Mouse (Mus musculus) liver, embryonic 13.5 days (tissue): ENCODE results near the gene Usp22. TPM values are rescaled to one million over a fixed set of nuclear protein-coding genes. Genes with fewer than 3 reads are reported as not detected.
A peak's percentile ranks its signal among the peaks of the same experiment; 100 is the strongest.

Experiments
- ATAC-seq: fragments of 200-750 bp; cut with Nextera tagmentation; 2 replicates; pipeline ENCODE4 v1.8.0; 2017; ENCODE audit warnings: low read depth, mild to moderate bottlenecking, moderate number of reproducible peaks, moderate library complexity
- DNase-seq: peaks from one replicate; pipeline ENCODE4 v3.0.0; 2022
- H3K27ac ChIP-seq: fragments of 300-500 bp; sonication (generic); 2 replicates; pipeline ENCODE4 v1.5.1; 2015; ENCODE audit warnings: moderate library complexity, mild to moderate bottlenecking, inconsistent platforms
- H3K27me3 ChIP-seq: fragments of 300-500 bp; sonication (generic); 2 replicates; pipeline ENCODE4 v1.6.1; 2015; ENCODE audit warnings: mild to moderate bottlenecking, inconsistent platforms
- H3K36me3 ChIP-seq: fragments of 300-500 bp; sonication (generic); 2 replicates; pipeline ENCODE4 v1.6.1; 2015; ENCODE audit warnings: mild to moderate bottlenecking, inconsistent platforms
- H3K4me1 ChIP-seq: fragments of 300-500 bp; sonication (generic); replicated peaks from 2 replicates; pipeline ENCODE4 v1.6.1; 2015; ENCODE audit warnings: inconsistent platforms
- H3K4me2 ChIP-seq: fragments of 300-500 bp; sonication (generic); 2 replicates; pipeline ENCODE4 v1.6.1; 2015; ENCODE audit warnings: inconsistent platforms, mild to moderate bottlenecking, moderate library complexity
- H3K4me3 ChIP-seq: fragments of 300-500 bp; sonication (generic); replicated peaks from 2 replicates; pipeline ENCODE4 v1.5.1; 2015; ENCODE audit warnings: mild to moderate bottlenecking, inconsistent platforms
- H3K9ac ChIP-seq: fragments of 300-500 bp; sonication (generic); 2 replicates; pipeline ENCODE4 v1.6.1; 2015; ENCODE audit warnings: mild to moderate bottlenecking, inconsistent platforms
- H3K9me3 ChIP-seq: fragments of 300-500 bp; sonication (generic); replicated peaks from 2 replicates; pipeline ENCODE4 v1.6.1; 2016; ENCODE audit warnings: inconsistent platforms
- WGBS: fragments of 180-500 bp; shearing (Covaris S2); methylation state at CpG from one replicate; pipeline ENCODE4 v1.1.7; 2015; ENCODE audit not compliant: insufficient replicate concordance; 5-methylcytosine and 5-hydroxymethylcytosine counted together
- polyA plus RNA-seq: library from polyadenylated mRNA; unstranded; fragments of >200 nt; fragmentation: Nextera tagmentation; extraction: Ambion mirVana; gene quantifications from 2 replicates; pipeline ENCODE4 v1.2.1, GENCODE M21; 2015

The Usp22 gene
- polyA plus RNA-seq, 1 experiment from 2014 or later, result 14.7 TPM

DNA sequence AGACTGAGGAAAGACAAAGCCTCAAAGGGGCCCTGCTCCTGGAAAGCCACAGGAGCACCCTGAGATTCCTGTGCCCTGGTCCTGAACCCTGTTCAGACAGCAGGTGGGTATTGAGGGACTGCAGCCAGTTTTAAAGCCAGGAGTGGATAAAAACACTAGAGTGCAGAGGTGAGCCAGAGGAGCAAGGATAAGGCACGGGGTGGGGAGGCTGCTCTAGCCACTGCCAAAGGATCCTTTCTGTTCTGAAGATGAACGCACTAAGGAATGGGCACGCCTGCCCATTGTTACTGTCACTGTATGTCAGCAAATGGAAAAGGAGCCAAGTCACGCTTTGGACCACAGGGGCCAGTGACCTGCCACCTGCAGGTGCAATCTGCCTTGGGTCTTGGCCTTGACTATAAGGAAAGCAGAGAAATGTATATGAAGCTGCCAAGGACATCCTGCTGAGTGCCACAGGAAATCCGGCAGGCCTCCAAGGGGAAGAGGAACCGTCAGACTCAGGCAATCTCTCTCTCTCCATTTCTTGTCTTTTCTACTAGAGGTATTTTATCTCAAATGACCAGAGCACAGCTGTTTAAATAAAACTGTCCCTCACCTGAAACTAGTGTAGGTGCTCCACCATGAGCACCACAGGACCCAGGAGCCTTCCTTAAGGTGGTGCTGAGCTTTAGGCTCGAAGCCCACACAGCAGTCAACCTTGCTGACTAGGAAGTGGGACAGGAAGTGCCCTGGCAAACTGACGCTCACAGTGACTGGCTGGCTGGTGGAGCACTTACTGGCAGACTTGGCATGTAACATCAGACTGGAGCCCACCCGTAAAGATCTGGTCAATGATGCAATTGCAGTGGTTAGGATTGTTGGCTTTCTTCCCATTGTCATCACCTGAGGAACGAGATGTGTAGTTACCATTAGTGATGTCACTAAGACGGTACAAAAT, 14.8 kb downstream of the Usp22 start:
- Histone ChIP-seq H3K9me3 (no peaks in the 10 kb centered on the region), H3K27me3 (no peaks in the 10 kb centered on the region), H3K4me1 (0 out of 2 replicates have a peak, but pooled peaks cover 8% of the 10 kb centered on the region), H3K9ac (no peak overlapping the region), H3K36me3 (peaks cover 91% of the 10 kb centered on the region), H3K4me2 (no peak overlapping the region), H3K27ac (no peak overlapping the region), H3K4me3 (no peak overlapping the region)
- DNase-seq (no peak), ATAC-seq (no peak)
- WGBS, result 39% methylated on average over 11 of the region's 11 CpGs

DNA sequence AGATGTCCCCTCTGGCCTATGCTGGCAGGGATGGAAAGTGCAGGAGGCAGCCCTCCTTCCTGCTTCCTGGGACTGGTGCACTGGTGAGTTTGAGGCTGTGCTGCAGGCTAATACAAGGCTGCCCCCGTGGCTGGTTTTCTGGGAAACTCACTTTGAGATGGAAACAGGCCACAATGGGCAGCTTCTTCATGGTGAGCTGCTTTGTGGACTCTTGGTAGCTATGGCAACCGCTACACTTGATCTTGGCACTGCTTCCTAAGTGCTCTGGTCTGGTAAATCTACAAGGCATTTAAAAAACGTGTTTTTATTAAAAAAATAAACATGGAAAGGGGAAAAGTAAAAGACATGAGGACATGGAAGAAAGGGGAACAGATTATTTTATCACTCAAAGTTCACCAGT, 16.7 kb downstream of the Usp22 start:
- H3K27me3 ChIP-seq, result no peaks in the 10 kb centered on the region
- H3K4me1 ChIP-seq, result 0 out of 2 replicates have a peak, but pooled peaks cover 8% of the 10 kb centered on the region
- 56% methylated on average over 3 of the region's 3 CpGs for WGBS
- peaks cover 89% of the 10 kb centered on the region for H3K36me3 ChIP-seq
- DNase-seq (no peak), ATAC-seq (no peak)
- H3K4me2 ChIP-seq, result no peak overlapping the region
- H3K9me3 ChIP-seq, result no peaks in the 10 kb centered on the region
- H3K4me3 ChIP-seq, result no peak overlapping the region
- no peak overlapping the region for H3K9ac ChIP-seq
- H3K27ac ChIP-seq, result no peak overlapping the region

DNA sequence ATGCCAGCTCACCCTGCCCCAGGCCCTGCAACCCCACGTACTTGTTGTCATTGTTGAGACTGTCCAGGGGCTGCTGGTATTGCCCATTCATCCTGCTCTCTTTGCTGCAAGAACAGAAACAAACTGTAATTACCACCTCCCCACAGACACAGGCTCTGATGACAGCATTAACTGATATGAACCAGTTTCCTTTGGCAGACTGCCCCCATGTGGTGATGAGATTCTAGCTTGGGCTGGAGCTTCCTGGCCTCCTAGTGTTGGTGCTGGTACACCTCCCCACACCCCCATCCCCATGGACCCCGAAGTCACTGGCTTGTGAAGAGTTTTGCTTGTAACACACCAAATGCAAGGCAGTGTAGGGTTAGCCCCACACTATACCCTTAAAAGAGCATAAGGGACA, 19.1 kb downstream of the Usp22 start:
- Histone ChIP-seq H3K27ac (no peak overlapping the region), H3K4me3 (no peak overlapping the region), H3K27me3 (no peaks in the 10 kb centered on the region), H3K4me2 (no peak overlapping the region), H3K9me3 (no peaks in the 10 kb centered on the region), H3K36me3 (peaks cover 75% of the 10 kb centered on the region), H3K4me1 (0 out of 2 replicates have a peak, but pooled peaks cover 8% of the 10 kb centered on the region), H3K9ac (no peak overlapping the region)
- no peak for ATAC-seq
- 45% methylated on average over 2 of the region's 2 CpGs for WGBS
- no peak for DNase-seq

- Histone ChIP-seq H3K9me3 (no peaks in the 10 kb centered on the region), H3K9ac (no peak overlapping the region), H3K4me3 (no peak overlapping the region), H3K4me1 (peaks cover 10% of the 10 kb centered on the region; the same call in 1 of the 2 replicates), H3K27me3 (peaks cover 19% of the 10 kb centered on the region), H3K4me2 (no peak overlapping the region), H3K36me3 (peaks cover 27% of the 10 kb centered on the region), H3K27ac (no peak overlapping the region)
- WGBS, result 49% methylated on average over 6 of the region's 6 CpGs
- DNase-seq (no peak), ATAC-seq (no peak)
Observed at GRCm38 (mm10) chr11:61150233-61151001, 24.4 kb downstream of the Usp22 start.

GRCm38 (mm10) chr11:61147300-61147683, 27.6 kb downstream of the Usp22 start:
- Histone ChIP-seq H3K4me1 (peaks cover 28% of the 10 kb centered on the region), H3K4me2 (peak overlapping the region; percentile 63), H3K27me3 (peaks cover 19% of the 10 kb centered on the region), H3K9me3 (no peaks in the 10 kb centered on the region), H3K4me3 (peak overlapping the region; percentile 37), H3K27ac (no peak overlapping the region), H3K9ac (peak overlapping the region; percentile 49; the same call in 1 of the 2 replicates), H3K36me3 (peaks cover 4% of the 10 kb centered on the region; the same call in 1 of the 2 replicates)
- no peak for DNase-seq
- 28% methylated on average over 32 of the region's 32 CpGs for WGBS
- ATAC-seq, result no peak

GRCm38 (mm10) chr11:61146645-61147299, 28.1 kb downstream of the Usp22 start:
- Histone ChIP-seq H3K4me3 (peak overlapping the region; percentile 37), H3K4me2 (peak overlapping the region; percentile 63), H3K27ac (no peak overlapping the region), H3K9me3 (no peaks in the 10 kb centered on the region), H3K9ac (peak overlapping the region; percentile 49; the same call in 1 of the 2 replicates), H3K4me1 (peaks cover 30% of the 10 kb centered on the region), H3K36me3 (no peaks in the 10 kb centered on the region), H3K27me3 (peaks cover 19% of the 10 kb centered on the region)
- WGBS, result 23% methylated on average over 20 of the region's 20 CpGs
- ATAC-seq, result 0 out of 2 replicates have a peak, but pooled peaks have one; percentile 26
- peak; percentile 52 for DNase-seq

DNA sequence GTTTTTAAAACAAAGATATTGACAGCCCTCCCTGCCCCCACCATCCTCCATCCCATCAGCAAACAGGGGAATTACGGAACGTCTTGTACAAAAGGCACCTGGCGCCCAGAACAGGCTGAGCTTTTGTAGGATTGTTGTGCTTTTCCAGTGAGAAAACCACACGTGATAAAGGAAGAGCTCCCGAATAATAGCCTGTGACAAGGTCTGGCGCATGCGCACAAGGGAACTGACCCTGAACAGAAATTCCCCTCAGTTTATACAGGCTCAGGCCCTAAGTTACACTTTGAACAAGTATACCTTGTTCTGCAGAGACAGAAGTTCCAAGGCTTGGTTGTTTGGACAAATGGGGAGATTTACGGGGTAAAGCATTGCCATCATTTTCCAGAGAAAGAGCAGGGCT, 29.3 kb downstream of the Usp22 start:
- ATAC-seq, result no peak

DNA sequence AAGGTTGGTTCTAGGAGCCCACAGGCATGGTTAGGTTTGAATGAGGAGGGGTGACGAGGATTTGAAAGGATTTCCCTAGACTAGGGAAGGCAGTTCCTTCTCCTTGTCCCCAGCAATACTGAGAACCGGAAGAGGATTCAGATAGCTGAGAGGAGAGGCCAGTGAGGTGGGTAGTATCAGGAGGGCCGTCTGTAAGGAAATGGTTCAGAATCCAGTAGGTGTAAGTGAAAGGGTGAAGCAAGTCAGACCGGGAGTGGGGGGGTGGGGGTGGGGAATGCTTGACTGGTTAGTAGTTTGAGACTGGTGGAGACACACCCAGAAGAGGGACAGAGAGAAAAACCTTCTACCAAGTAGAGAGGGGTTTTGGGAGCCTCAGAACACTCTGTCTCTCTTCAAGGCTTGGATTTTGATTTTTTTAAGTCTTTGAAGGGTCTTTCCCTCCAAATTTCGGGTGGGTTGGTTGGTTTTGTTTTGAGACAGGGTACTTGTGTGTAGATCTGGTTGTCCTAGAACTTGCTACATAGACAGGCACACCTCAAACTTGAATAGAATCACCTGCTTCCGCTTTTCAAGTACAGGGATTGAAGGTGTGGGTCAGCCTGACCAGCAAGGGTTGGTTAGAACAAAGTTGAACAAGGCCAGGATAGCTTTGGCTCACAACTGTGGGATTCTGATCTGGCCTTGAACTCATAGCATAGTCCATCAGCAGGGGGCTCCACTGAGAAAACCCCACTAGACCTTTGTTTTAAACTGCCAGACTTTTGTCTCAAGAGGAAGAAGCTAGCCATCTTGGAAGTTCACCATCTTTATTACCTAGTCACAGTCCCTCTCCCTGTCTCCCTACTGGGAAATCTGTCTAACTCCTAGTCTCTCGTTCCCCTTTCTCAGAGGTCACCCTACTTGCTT, 31.0 kb downstream of the Usp22 start:
- Histone ChIP-seq H3K36me3 (no peaks in the 10 kb centered on the region), H3K4me2 (peak overlapping the region; percentile 36), H3K27ac (no peak overlapping the region), H3K9ac (no peak overlapping the region), H3K4me3 (0 out of 2 replicates have a peak overlapping the region, but pooled peaks have one; percentile 32), H3K9me3 (no peaks in the 10 kb centered on the region), H3K27me3 (peaks cover 19% of the 10 kb centered on the region), H3K4me1 (peaks cover 30% of the 10 kb centered on the region)
- ATAC-seq, result no peak
- DNase-seq, result peak; percentile 17
- 31% methylated on average over 7 of the region's 7 CpGs for WGBS

More for the DNA sequence above, 29.3 kb downstream of the Usp22 start:
- peaks cover 30% of the 10 kb centered on the region for H3K4me1 ChIP-seq
- WGBS, result 71% methylated on average over 8 of the region's 8 CpGs
- H3K9me3 ChIP-seq, result no peaks in the 10 kb centered on the region
- H3K4me3 ChIP-seq, result no peak overlapping the region
- H3K27ac ChIP-seq, result no peak overlapping the region
- H3K9ac ChIP-seq, result no peak overlapping the region
- H3K4me2 ChIP-seq, result no peak overlapping the region
- DNase-seq, result no peak
- peaks cover 19% of the 10 kb centered on the region for H3K27me3 ChIP-seq
- no peaks in the 10 kb centered on the region for H3K36me3 ChIP-seq

- ATAC-seq (no peak), DNase-seq (no peak)
- Histone ChIP-seq H3K27me3 (peaks cover 18% of the 10 kb centered on the region), H3K4me1 (peaks cover 30% of the 10 kb centered on the region), H3K27ac (0 out of 2 replicates have a peak overlapping the region, but pooled peaks have one; percentile 16), H3K9me3 (no peaks in the 10 kb centered on the region), H3K9ac (no peak overlapping the region; the same call in 1 of the 2 replicates), H3K36me3 (no peaks in the 10 kb centered on the region), H3K4me3 (peak overlapping the region; percentile 32), H3K4me2 (peak overlapping the region; percentile 36)
- WGBS, result 31% methylated on average over 6 of the region's 6 CpGs
Observed at GRCm38 (mm10) chr11:61142941-61143530, 31.8 kb downstream of the Usp22 start.

GRCm38 (mm10) chr11:61142262-61142661, 32.6 kb downstream of the Usp22 start:
- H3K9ac ChIP-seq, result no peak overlapping the region
- H3K9me3 ChIP-seq, result no peaks in the 10 kb centered on the region
- no peaks in the 10 kb centered on the region for H3K36me3 ChIP-seq
- WGBS, result 11% methylated on average over 3 of the region's 3 CpGs
- DNase-seq, result no peak
- peak overlapping the region; percentile 36 for H3K4me2 ChIP-seq
- ATAC-seq, result no peak
- peaks cover 26% of the 10 kb centered on the region for H3K4me1 ChIP-seq
- H3K27me3 ChIP-seq, result peaks cover 11% of the 10 kb centered on the region
- peak overlapping the region; percentile 16; the same call in 1 of the 2 replicates for H3K27ac ChIP-seq
- peak overlapping the region; percentile 32 for H3K4me3 ChIP-seq
